9 mouse cellular contexts compared by ENCODE assay signal in the genomic region with DNA sequence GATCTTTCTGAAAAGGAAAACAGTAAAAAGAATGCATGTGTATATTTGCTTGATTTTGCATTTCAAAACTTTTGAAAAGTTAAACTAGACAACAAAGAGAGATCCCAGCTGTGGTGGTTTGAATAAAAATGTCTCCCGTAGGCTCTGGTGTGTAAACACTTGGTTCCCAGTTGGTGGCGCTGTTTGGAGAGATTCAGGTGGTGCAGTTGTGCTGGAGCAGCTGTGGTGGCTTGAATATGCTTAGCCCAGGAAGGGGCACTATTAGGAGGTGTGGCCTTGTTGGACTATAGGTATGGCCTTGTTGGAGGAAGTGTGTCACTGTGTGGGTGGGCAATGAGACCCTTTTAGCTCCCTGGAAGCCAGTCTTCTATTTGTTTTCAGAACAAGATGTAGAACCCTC. TPM values are rescaled to one million over a fixed set of nuclear protein-coding genes. Genes with fewer than 3 reads are reported as not detected.
DNase-seq lines count a peak whose midpoint lies in the region; ATAC-seq and TF ChIP-seq lines count a peak whose summit lies in the region.
"Had no signal": no experiment of that assay in that cellular context is flagged by ENCODE, and none has a peak within 500 bp of the region (broad histone marks: within the 10 kb centered on the region; RNA-seq: fewer than 3 reads in every experiment).

No protein-coding gene starts in this region.

- H3K4me3 ChIP-seq in heart, postnatal 0 days (ENCODE audit: low read depth, low read length) = no peak overlapping the region
- no peak overlapping the region for H3K4me3 ChIP-seq in cerebellum, adult 2 months (replicated peaks; ENCODE audit: insufficient read depth, low read depth, low read length)
- H3K4me3 ChIP-seq: forebrain, embryonic 15.5 days had no signal

- 68% methylated on average over 2 of the region's 2 CpGs for WGBS in heart, postnatal 0 days
- 65% methylated on average over 2 of the region's 2 CpGs for WGBS in cerebellum, adult 2 months

- no peaks in the 10 kb centered on the region for H3K9me3 ChIP-seq in heart, postnatal 0 days (replicated peaks; ENCODE audit: control insufficient read depth, low read length)
- H3K9me3 ChIP-seq: forebrain, embryonic 15.5 days had no signal

- intact Hi-C loops in heart, postnatal 25 days (cut with DNase I) = loop anchor here (5.0 kb wide), 1 partner anchor 68 kb away; a partner anchor contains a TSS

- H3K36me3 ChIP-seq in heart, postnatal 0 days (replicated peaks; ENCODE audit: control insufficient read depth, insufficient read depth, low read length) = 0 out of 2 replicates have a peak, but pooled peaks cover 4% of the 10 kb centered on the region
- H3K36me3 ChIP-seq: forebrain, embryonic 15.5 days had no signal

- no peak for TF ChIP-seq POLR2A in cerebellum, adult 2 months (IDR thresholded peaks at IDR 0.05; ENCODE audit: borderline replicate concordance, insufficient read depth, low read length)

- ATAC-seq in heart, postnatal 0 days (ENCODE audit: insufficient read depth, low read depth) = no peak
- ATAC-seq: forebrain, embryonic 15.5 days had no signal

- no peak overlapping the region for H3K27ac ChIP-seq in heart, postnatal 0 days (ENCODE audit: low read depth)
- H3K27ac ChIP-seq in cerebellum, adult 2 months (ENCODE audit: insufficient read depth, low read length) = no peak overlapping the region
- H3K27ac ChIP-seq: forebrain, embryonic 15.5 days had no signal

- TF ChIP-seq CTCF in heart, postnatal 0 days (IDR thresholded peaks at IDR 0.05; ENCODE audit: low read depth) = peak; percentile 21; the same call in 1 of the 2 replicates
- no peak for TF ChIP-seq CTCF in cerebellum, adult 2 months (IDR thresholded peaks at IDR 0.05; ENCODE audit: borderline replicate concordance, insufficient read depth, low read depth, low read length)

- H3K27me3 ChIP-seq in heart, postnatal 0 days (ENCODE audit: control insufficient read depth, insufficient read depth, low read length) = no peaks in the 10 kb centered on the region
- no peaks in the 10 kb centered on the region for H3K27me3 ChIP-seq in cerebellum, adult 2 months (ENCODE audit: control insufficient read depth, insufficient read depth, low read length)
- H3K27me3 ChIP-seq: forebrain, embryonic 15.5 days had no signal

- peak; percentile 18 for DNase-seq in heart, postnatal 0 days (ENCODE audit: low spot score)
- DNase-seq in heart, postnatal 25 days (ENCODE audit: low spot score) = no peak
- peak; percentile 54 to 74 for DNase-seq in CD8-positive naive resting alpha-beta T cell, adult 2 months (ENCODE audit: low read depth in 2 of 2, low spot score in 2 of 2)
- peak; percentile 59 for DNase-seq in c-Kit-positive CD71-positive TER-119-positive erythroid progenitor cells, embryonic 14.5 days (ENCODE audit: low spot score)
- DNase-seq in spleen, adult 18-20 months = peak; percentile 19 to 48
- DNase-seq in urinary bladder, postnatal 14 days (ENCODE audit: low spot score) = no peak
- DNase-seq in right cerebral cortex, postnatal 36 days (ENCODE audit: low spot score in 2 of 2) = no peak
- DNase-seq in cerebellum, adult 2 months = no peak

- no peak overlapping the region for H3K9ac ChIP-seq in heart, postnatal 0 days (replicated peaks; ENCODE audit: low read depth, low read length)
- H3K9ac ChIP-seq: forebrain, embryonic 15.5 days had no signal

- TF ChIP-seq EP300 in heart, postnatal 0 days (IDR thresholded peaks at IDR 0.05; ENCODE audit: low read depth) = no peak

- H3K4me2 ChIP-seq in heart, postnatal 0 days (ENCODE audit: low read depth, low read length) = no peak overlapping the region
- H3K4me2 ChIP-seq: forebrain, embryonic 15.5 days had no signal

- peaks cover 6% of the 10 kb centered on the region for H3K4me1 ChIP-seq in heart, postnatal 0 days (ENCODE audit: control insufficient read depth, insufficient read depth)
- H3K4me1 ChIP-seq in cerebellum, adult 2 months (ENCODE audit: control insufficient read depth, insufficient read depth, low read length) = no peaks in the 10 kb centered on the region

RNA-seq across cellular contexts. Expression of a gene that starts 1.3 kb away (rescaled TPM):
- 0.88 and 2.2 TPM in 2 replicates for total RNA-seq in heart, postnatal 0 days (2014; rRNA removed; ENCODE audit: low replicate concordance)
- polyA plus RNA-seq in heart, postnatal 0 days (2015; fragmentation: Nextera tagmentation; extraction: Ambion mirVana) = 5.0 and 5.2 TPM in 2 replicates
- 1 to 10 TPM in 1 of 2 experiments, under 1 TPM in 1; 0.98 to 1.2 TPM for total RNA-seq in heart, postnatal 25 days (2021)
- 1.1 and 1.6 TPM in 2 replicates for polyA plus RNA-seq in cerebellum, adult 2 months (2012; rRNA removed)

RNA-seq across cellular contexts. Expression of a gene that starts 11.7 kb away (rescaled TPM):
- 4.0 and 9.7 TPM in 2 replicates for total RNA-seq in heart, postnatal 0 days (2014; rRNA removed; ENCODE audit: low replicate concordance)
- polyA plus RNA-seq in heart, postnatal 0 days (2015; fragmentation: Nextera tagmentation; extraction: Ambion mirVana) = 19.1 and 24.9 TPM in 2 replicates
- 10 to 100 TPM; 26.5 to 28.7 TPM for total RNA-seq in heart, postnatal 25 days (2021)
- polyA plus RNA-seq in cerebellum, adult 2 months (2012; rRNA removed) = 10.2 and 11.5 TPM in 2 replicates

RNA-seq across cellular contexts. Expression of a gene that starts 25.2 kb away (rescaled TPM):
- total RNA-seq in heart, postnatal 0 days (2014; rRNA removed; ENCODE audit: low replicate concordance) = 0.46 and 7.1 TPM in 2 replicates
- 5.5 and 6.1 TPM in 2 replicates for polyA plus RNA-seq in heart, postnatal 0 days (2015; fragmentation: Nextera tagmentation; extraction: Ambion mirVana)
- 1 to 10 TPM; 2.3 to 3.7 TPM for total RNA-seq in heart, postnatal 25 days (2021)
- 4.4 and 4.5 TPM in 2 replicates for polyA plus RNA-seq in cerebellum, adult 2 months (2012; rRNA removed)

RNA-seq across cellular contexts. Expression of a gene that starts 31.0 kb away (rescaled TPM):
- 1.8 and 3.7 TPM in 2 replicates for total RNA-seq in heart, postnatal 0 days (2014; rRNA removed; ENCODE audit: low replicate concordance)
- polyA plus RNA-seq in heart, postnatal 0 days (2015; fragmentation: Nextera tagmentation; extraction: Ambion mirVana) = 3.8 and 4.8 TPM in 2 replicates
- total RNA-seq in heart, postnatal 25 days (2021) = under 1 TPM; 0.34 to 0.56 TPM
- polyA plus RNA-seq in cerebellum, adult 2 months (2012; rRNA removed) = 2.5 and 2.6 TPM in 2 replicates

RNA-seq across cellular contexts. Expression of a gene that starts 32.3 kb away (rescaled TPM):
- 6.3 and 13.1 TPM in 2 replicates for total RNA-seq in heart, postnatal 0 days (2014; rRNA removed; ENCODE audit: low replicate concordance)
- polyA plus RNA-seq in heart, postnatal 0 days (2015; fragmentation: Nextera tagmentation; extraction: Ambion mirVana) = 7.9 and 8.6 TPM in 2 replicates
- 1 to 10 TPM; 2.6 to 4.5 TPM for total RNA-seq in heart, postnatal 25 days (2021)
- polyA plus RNA-seq in cerebellum, adult 2 months (2012; rRNA removed) = 2.0 and 3.2 TPM in 2 replicates

Comparison
In these comparisons a context has a peak if more than half of its experiments do, and no peak if none do; other contexts are left out.
1. DNase-seq: peak in heart, postnatal 0 days (single experiment), CD8-positive naive resting alpha-beta T cell, adult 2 months (2 of 2), c-Kit-positive CD71-positive TER-119-positive erythroid progenitor cells, embryonic 14.5 days (single experiment) and spleen, adult 18-20 months (2 of 2); none in heart, postnatal 25 days (single experiment), urinary bladder, postnatal 14 days (single experiment), right cerebral cortex, postnatal 36 days (0 of 2) and cerebellum, adult 2 months (0 of 2).